Mouse (Mus musculus) cortical plate, adult 2 months (tissue): ENCODE data around the gene Me3.

ENCODE experiments used
- CTCF ChIP-seq: fragments of 200-500 bp; IDR thresholded peaks from 2 replicates; pipeline ENCODE4 v1.5.1; 2011; ENCODE audit warnings: mild to moderate bottlenecking, control low read depth, low read length; ENCODE audit not compliant: insufficient read depth; ENCODE audit errors: extremely low read depth
- POLR2A ChIP-seq: fragments of 200-500 bp; IDR thresholded peaks from 2 replicates; pipeline ENCODE4 v1.6.1; 2011; ENCODE audit warnings: mild to moderate bottlenecking, low read length, control low read depth; ENCODE audit not compliant: insufficient read depth; ENCODE audit errors: extremely low read depth

DNA sequence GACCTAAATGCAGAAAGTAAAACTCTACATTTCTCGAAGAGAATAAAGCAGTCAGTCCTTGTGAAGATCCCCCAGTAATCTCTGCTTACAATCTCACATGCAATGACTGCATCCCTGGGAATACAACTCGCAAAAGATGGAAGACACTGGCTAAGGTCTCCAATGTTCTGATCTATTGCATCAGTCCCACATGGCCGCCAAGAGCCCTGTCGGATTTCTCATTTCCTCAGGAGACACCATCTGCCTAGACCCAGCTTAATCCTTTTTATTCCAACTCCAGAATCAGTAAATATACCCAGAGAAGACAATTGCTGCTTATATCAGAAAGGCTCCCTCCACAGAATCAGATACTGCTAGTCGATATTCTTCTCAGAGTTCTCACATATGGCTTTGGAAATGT is 220.9 kb downstream of the Me3 start:
- no peak for TF ChIP-seq CTCF
- TF ChIP-seq POLR2A, result no peak
